Mouse (Mus musculus): ENCODE measurements around the gene Strn. TPM values are rescaled to one million over a fixed set of nuclear protein-coding genes. Genes with fewer than 3 reads are reported as not detected.

Gene Strn
- polyA plus RNA-seq, 1 experiment from 2014 or later = 7.8 TPM

DNA sequence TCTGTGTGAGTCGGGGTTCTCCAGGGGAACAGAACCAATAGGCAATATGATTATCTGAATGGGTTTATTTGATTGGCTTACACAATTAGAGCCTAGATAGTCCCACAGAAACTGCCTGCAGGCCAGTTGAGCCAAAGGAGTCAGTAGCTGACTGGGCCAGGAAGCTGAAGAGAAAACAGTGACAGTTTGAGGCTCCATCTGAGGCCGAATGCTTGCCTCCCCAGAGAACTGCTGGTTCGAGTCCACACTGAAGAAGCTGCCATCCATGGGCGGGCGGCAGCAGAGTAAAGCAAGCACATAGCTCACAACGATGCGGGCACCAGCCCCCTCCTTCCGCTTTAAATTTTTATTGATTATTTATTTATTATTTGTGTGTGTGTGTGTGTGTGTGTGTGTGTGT is 128.3 kb downstream of the Strn start:
- Histone ChIP-seq H3K27ac (no peak overlapping the region), H3K4me3 (no peak overlapping the region), H3K27me3 (no peaks in the 10 kb centered on the region), H3K9ac (no peak overlapping the region), H3K4me2 (replicated peaks) (no peak overlapping the region), H3K9me3 (replicated peaks) (no peaks in the 10 kb centered on the region), H3K4me1 (peaks cover 7% of the 10 kb centered on the region), H3K36me3 (no peaks in the 10 kb centered on the region)
- ATAC-seq (ENCODE audit: low FRiP score) = no peak
- 84% methylated on average over 8 of the region's 8 CpGs for WGBS

DNA sequence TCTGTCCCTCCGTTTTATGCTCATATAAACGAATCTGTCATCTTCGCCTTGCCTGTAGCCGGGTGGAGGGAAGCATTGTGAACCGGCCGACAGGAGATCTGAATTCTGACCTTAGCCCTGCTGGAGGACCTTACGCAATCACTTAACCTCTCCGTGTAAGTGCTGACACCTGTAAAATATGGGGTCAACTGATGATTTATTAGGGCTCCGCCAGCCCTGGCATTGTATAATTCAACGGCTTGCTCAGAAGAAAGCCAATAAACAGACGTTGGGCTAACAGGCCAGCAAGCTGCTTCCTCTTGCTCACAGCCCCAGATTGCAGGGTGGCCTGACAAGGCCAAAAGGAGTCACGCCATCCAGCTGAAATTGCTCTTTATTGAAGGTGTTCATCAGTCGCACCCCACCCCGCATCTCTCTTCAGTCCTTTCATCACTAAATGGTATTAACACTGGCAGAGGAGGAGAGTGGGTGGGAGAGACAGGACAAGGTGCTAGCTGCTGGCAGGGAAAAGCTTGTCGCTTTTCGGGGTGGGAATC is 128.8 kb downstream of the Strn start:
- WGBS = 48% methylated on average over 16 of the region's 16 CpGs
- no peak overlapping the region for H3K9ac ChIP-seq

DNA sequence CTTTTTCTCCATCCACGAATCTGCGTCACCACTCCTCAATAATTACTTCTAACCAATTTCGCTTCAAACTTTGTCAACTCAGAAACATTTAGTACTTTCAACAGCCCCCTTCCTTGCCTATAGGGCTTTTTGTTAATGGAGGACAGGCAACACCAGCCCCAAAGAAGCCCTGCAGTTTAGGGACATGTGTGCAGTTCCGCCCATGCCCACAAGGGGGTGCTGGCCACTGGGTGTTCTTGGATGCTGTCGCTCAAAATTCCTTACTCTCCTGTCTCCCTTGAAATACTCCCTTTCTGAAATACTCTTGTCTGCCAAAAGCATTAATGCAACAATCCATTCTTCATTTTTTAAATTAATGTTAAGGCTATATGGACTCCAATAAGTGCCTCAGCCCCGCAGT is 132.6 kb downstream of the Strn start:
- no peak overlapping the region for H3K27ac ChIP-seq
- no peaks in the 10 kb centered on the region for H3K9me3 ChIP-seq (replicated peaks)
- H3K27me3 ChIP-seq = no peaks in the 10 kb centered on the region
- no peak overlapping the region for H3K4me3 ChIP-seq
- H3K4me1 ChIP-seq = peaks cover 7% of the 10 kb centered on the region
- ATAC-seq (ENCODE audit: low FRiP score) = no peak
- 73% methylated on average over 6 of the region's 6 CpGs for WGBS
- no peaks in the 10 kb centered on the region for H3K36me3 ChIP-seq
- no peak overlapping the region for H3K9ac ChIP-seq
- no peak overlapping the region for H3K4me2 ChIP-seq (replicated peaks)

More for the DNA sequence above, 128.8 kb downstream of the Strn start:
- H3K27me3 ChIP-seq = no peaks in the 10 kb centered on the region
- no peak overlapping the region for H3K4me3 ChIP-seq
- H3K4me1 ChIP-seq = peaks cover 7% of the 10 kb centered on the region
- no peak overlapping the region for H3K4me2 ChIP-seq (replicated peaks)
- no peak overlapping the region for H3K27ac ChIP-seq
- H3K36me3 ChIP-seq = no peaks in the 10 kb centered on the region
- ATAC-seq (ENCODE audit: low FRiP score) = no peak
- H3K9me3 ChIP-seq (replicated peaks) = no peaks in the 10 kb centered on the region

DNA sequence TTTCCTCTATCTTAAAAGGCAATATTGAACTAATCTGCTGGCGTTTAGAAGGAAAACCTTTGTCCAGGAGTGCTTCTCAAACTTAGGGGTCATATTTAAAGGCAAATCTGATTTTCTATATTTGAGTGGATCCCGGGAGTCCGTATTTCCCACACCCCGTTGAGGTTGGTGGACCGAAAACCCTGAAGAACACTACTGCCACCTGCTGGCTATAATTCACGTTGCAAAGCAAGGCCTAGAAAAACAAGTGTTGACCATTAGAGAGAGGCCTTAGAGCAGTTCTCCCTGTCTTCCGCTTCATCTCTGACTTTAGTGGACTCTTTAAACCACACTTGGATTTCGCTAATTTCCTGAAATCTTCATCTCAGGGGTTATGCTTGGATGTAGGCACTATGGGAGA is 133.1 kb downstream of the Strn start:
- Histone ChIP-seq H3K27ac (no peak overlapping the region), H3K27me3 (no peaks in the 10 kb centered on the region), H3K9ac (no peak overlapping the region), H3K36me3 (no peaks in the 10 kb centered on the region), H3K4me3 (no peak overlapping the region), H3K4me1 (peaks cover 7% of the 10 kb centered on the region), H3K9me3 (replicated peaks) (no peaks in the 10 kb centered on the region), H3K4me2 (replicated peaks) (no peak overlapping the region)
- ATAC-seq (ENCODE audit: low FRiP score) = 0 out of 2 replicates have a peak, but pooled peaks have one; percentile 38
- WGBS = 43% methylated on average over 8 of the region's 8 CpGs

DNA sequence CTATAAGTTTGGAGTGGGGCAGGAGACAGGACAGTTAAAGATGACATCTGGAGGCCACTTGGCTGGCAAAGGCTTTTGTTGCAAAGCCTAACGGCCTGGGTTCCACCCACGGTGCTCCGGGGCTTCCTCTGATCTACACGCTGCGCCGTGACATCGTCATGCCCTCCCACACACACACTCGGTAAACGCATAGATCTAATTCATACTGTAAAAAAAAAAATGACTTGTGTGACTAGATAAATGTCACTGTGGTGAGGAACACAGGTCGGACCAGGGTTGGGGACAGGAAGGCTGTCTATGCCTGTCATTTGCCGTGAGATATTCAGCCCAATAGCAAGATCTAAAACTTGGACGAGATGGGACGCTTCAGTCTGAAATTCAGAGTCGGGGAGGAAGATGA is 134.7 kb downstream of the Strn start:
- Histone ChIP-seq H3K9me3 (replicated peaks) (no peaks in the 10 kb centered on the region), H3K9ac (no peak overlapping the region), H3K4me3 (no peak overlapping the region), H3K27ac (no peak overlapping the region), H3K4me2 (replicated peaks) (no peak overlapping the region), H3K27me3 (no peaks in the 10 kb centered on the region), H3K4me1 (no peaks in the 10 kb centered on the region), H3K36me3 (no peaks in the 10 kb centered on the region)
- no peak for ATAC-seq (ENCODE audit: low FRiP score)
- 88% methylated on average over 14 of the region's 14 CpGs for WGBS

DNA sequence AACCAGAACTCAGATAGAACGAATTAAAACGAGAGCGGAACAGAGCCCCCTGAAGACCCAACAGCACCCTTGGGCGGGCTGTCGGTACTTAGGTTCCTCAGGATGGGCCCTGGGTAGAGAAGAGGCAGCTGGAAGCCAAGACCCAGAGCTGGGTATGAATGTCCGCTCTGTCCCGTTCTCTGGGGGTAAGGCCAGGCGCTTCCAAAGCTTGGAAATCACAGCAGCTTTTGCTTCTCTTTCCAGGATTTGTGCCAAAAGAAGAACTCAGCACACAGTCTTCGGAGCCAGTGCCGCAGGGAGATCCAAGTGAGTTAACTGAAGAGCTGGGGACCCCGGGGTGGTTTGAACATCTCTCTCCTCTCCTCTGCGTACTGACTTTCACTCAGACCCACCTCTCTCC is 135.4 kb downstream of the Strn start:
- no peaks in the 10 kb centered on the region for H3K27me3 ChIP-seq

DNA sequence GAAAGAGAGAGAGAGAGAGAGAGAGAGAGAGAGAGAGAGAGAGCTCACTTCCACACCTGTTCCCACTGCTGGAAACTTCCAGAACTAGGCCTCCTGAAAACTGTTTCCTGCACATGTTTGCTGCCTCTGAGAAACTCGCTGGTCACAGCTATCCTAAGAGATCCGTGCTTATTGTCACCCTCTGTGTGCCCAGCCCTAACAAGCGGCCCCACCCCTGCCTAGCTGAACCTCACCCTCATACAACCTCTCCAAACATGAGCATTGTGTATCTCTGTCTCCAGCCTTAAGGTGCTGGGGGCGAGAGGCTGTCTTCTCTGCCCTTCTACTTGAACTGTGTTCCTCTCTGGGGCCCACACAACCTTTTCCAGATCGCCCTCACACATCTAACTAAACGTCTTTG is 136.0 kb downstream of the Strn start:
- H3K9ac ChIP-seq = no peak overlapping the region
- H3K4me1 ChIP-seq = no peaks in the 10 kb centered on the region
- 73% methylated on average over 6 of the region's 6 CpGs for WGBS
- no peaks in the 10 kb centered on the region for H3K36me3 ChIP-seq
- H3K27ac ChIP-seq = no peak overlapping the region
- H3K27me3 ChIP-seq = no peaks in the 10 kb centered on the region
- H3K9me3 ChIP-seq (replicated peaks) = no peaks in the 10 kb centered on the region
- no peak overlapping the region for H3K4me3 ChIP-seq
- no peak for ATAC-seq (ENCODE audit: low FRiP score)
- H3K4me2 ChIP-seq (replicated peaks) = no peak overlapping the region

More for the DNA sequence above, 135.4 kb downstream of the Strn start:
- no peaks in the 10 kb centered on the region for H3K9me3 ChIP-seq (replicated peaks)
- H3K27ac ChIP-seq = no peak overlapping the region
- H3K4me1 ChIP-seq = no peaks in the 10 kb centered on the region
- no peaks in the 10 kb centered on the region for H3K36me3 ChIP-seq
- no peak for ATAC-seq (ENCODE audit: low FRiP score)
- no peak overlapping the region for H3K4me3 ChIP-seq
- WGBS = 88% methylated on average over 12 of the region's 12 CpGs
- no peak overlapping the region for H3K9ac ChIP-seq
- no peak overlapping the region for H3K4me2 ChIP-seq (replicated peaks)

Other genes with a start within 250 kb of the Strn start
- 15.9 and 17.8 TPM in 2 replicates for gene Vit, start 229.1 kb downstream of the Strn start, polyA plus RNA-seq (2016; fragmentation: Nextera tagmentation; extraction: Ambion mirVana)
- 24.8 and 25.5 TPM in 2 replicates for gene Heatr5b, start 98.2 kb upstream of the Strn start, polyA plus RNA-seq (2016; fragmentation: Nextera tagmentation; extraction: Ambion mirVana)
- gene Gpatch11, start 98.4 kb upstream of the Strn start, polyA plus RNA-seq (2016; fragmentation: Nextera tagmentation; extraction: Ambion mirVana) = 45.1 and 54.9 TPM in 2 replicates
- gene Eif2ak2, start 145.4 kb upstream of the Strn start, polyA plus RNA-seq (2016; fragmentation: Nextera tagmentation; extraction: Ambion mirVana) = 7.7 and 11.1 TPM in 2 replicates
- 0.10 and 0.21 TPM in 2 replicates for gene Sult6b1, start 169.8 kb upstream of the Strn start, polyA plus RNA-seq (2016; fragmentation: Nextera tagmentation; extraction: Ambion mirVana)
- 102 and 111 TPM in 2 replicates for gene Cebpzos, start 179.3 kb upstream of the Strn start, polyA plus RNA-seq (2016; fragmentation: Nextera tagmentation; extraction: Ambion mirVana)
- 65.6 and 67.2 TPM in 2 replicates for gene Cebpz, start 199.9 kb upstream of the Strn start, polyA plus RNA-seq (2016; fragmentation: Nextera tagmentation; extraction: Ambion mirVana)
- gene Ndufaf7, start 199.9 kb upstream of the Strn start, polyA plus RNA-seq (2016; fragmentation: Nextera tagmentation; extraction: Ambion mirVana) = 58.2 and 58.9 TPM in 2 replicates

Measured in hindbrain, embryonic 12.5 days (tissue).